Mouse (Mus musculus) hindbrain, embryonic 14.5 days (tissue): ENCODE measurements around the gene Cd68. TPM values are rescaled to one million over a fixed set of nuclear protein-coding genes. Genes with fewer than 3 reads are reported as not detected.
A peak's percentile ranks its signal among the peaks of the same experiment; 100 is the strongest.
"Not testable (repeated sequence)": the region's sequence is repeated elsewhere in the genome, so short reads cannot be mapped to it uniquely, and the experiment has no call there.

ENCODE experiments used
- ATAC-seq: fragments of 200-750 bp; cut with Nextera tagmentation; 2 replicates; pipeline ENCODE4 v1.8.0; 2017; ENCODE audit warnings: moderate number of reproducible peaks, mild to moderate bottlenecking, moderate TSS enrichment, moderate library complexity; ENCODE audit not compliant: low FRiP score
- DNase-seq: peaks from one replicate; pipeline ENCODE4 v3.0.0-alpha.2; 2015; ENCODE audit warnings: low spot score
- H3K27ac ChIP-seq: fragments of 300-500 bp; sonication (generic); 2 replicates; pipeline ENCODE4 v1.5.1; 2014; ENCODE audit warnings: mild to moderate bottlenecking, moderate library complexity
- H3K27me3 ChIP-seq: fragments of 300-500 bp; sonication (generic); 2 replicates; pipeline ENCODE4 v1.6.1; 2014; ENCODE audit warnings: mild to moderate bottlenecking, low read length, mixed read lengths; ENCODE audit not compliant: control insufficient read depth, insufficient read depth
- H3K36me3 ChIP-seq: fragments of 300-500 bp; sonication (generic); replicated peaks from 2 replicates; pipeline ENCODE4 v1.6.1; 2014; ENCODE audit not compliant: control insufficient read depth, insufficient read depth
- H3K4me1 ChIP-seq: fragments of 300-500 bp; sonication (generic); replicated peaks from 2 replicates; pipeline ENCODE4 v1.6.1; 2014; ENCODE audit warnings: antibody characterized with exemption, low read length, mixed read lengths; ENCODE audit not compliant: control insufficient read depth, insufficient read depth
- H3K4me2 ChIP-seq: fragments of 300-500 bp; sonication (generic); replicated peaks from 2 replicates; pipeline ENCODE4 v1.6.1; 2014; ENCODE audit warnings: mild to moderate bottlenecking, moderate library complexity
- H3K4me3 ChIP-seq: fragments of 300-500 bp; sonication (generic); replicated peaks from 2 replicates; pipeline ENCODE4 v1.5.1; 2014; ENCODE audit warnings: mild to moderate bottlenecking, low read length
- H3K9ac ChIP-seq: fragments of 300-500 bp; sonication (generic); 2 replicates; pipeline ENCODE4 v1.6.1; 2014
- H3K9me3 ChIP-seq: fragments of 300-500 bp; sonication (generic); 2 replicates; pipeline ENCODE4 v1.6.1; 2016; ENCODE audit warnings: low read length; ENCODE audit not compliant: control insufficient read depth
- WGBS: fragments of 180-500 bp; shearing (Covaris S2); extraction: QIAGEN DNeasy Blood & Tissue Kit; methylation state at CpG from one replicate; pipeline ENCODE4 v1.1.7; 2014; 5-methylcytosine and 5-hydroxymethylcytosine counted together
- microRNA counts: library from miRNA; unstranded; fragments of <30 nt; microRNA quantifications from one replicate; lab custom pipeline; 2016
- microRNA-seq: library from miRNA; unstranded; fragments of <30 nt; microRNA quantifications from one replicate; pipeline ENCODE4, GENCODE M21; 2016
- polyA plus RNA-seq: library from polyadenylated mRNA; unstranded; fragments of >200 nt; fragmentation: Nextera tagmentation; extraction: Ambion mirVana; gene quantifications from 2 replicates; pipeline ENCODE4 v1.2.1, GENCODE M21; 2014

Cd68 gene
- polyA plus RNA-seq, 1 experiment from 2014 or later, result 10.3 TPM

DNA sequence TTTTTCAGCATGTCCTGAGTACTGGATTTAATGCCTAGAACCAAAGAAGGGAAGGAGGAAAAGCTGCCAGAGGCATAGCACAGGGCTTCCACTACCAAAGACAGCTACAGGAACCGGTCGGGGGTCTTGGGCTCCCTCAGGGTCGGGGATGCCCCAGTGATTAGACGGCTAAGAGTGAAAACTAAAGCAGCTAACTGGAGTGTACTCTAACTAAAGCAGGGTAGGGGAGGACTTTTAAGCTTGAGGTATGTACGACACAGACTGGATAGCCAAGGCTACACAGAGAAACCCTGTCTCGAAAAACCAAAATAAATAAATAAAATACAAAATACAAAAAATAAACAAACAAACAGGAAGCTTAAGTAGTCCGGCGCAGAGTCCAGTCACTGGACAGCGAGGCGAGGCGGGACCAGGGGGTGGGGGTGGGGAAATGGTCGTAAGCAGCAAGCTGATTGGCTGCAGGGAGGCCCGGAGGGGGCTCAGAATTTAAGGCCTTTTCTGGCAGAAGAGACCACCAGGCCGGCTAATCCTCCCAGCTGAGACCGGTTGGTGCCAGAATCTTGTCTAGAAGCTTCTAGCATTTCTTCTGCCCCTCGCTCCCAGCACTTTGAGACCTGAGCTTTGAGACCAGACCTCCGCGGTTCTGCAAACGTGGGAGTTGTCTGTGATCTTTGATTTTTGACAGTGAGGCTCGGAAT is 44.2 kb downstream of the Cd68 start, which contains the start of gene Sat2:
Gene Sat2 (plus strand): TSS at position 454 of the 698 bp plus-strand sequence.
- DNase-seq, result peak; percentile 83
- no peaks in the 10 kb centered on the region for H3K36me3 ChIP-seq
- peak within 1 kb of the TSS; percentile 74 for H3K9ac ChIP-seq
- no peaks in the 10 kb centered on the region for H3K27me3 ChIP-seq
- H3K9me3 ChIP-seq, result no peaks in the 10 kb centered on the region
- under 1% methylated on average over 20 of the region's 20 CpGs for whole genome bisulfite sequencing
- peak within 1 kb of the TSS; percentile 52 for H3K4me3 ChIP-seq
- H3K4me1 ChIP-seq, result peaks cover 17% of the 10 kb centered on the region; the same call in 1 of the 2 replicates
- peak; percentile 84; the same call in 1 of the 2 replicates for ATAC-seq
- H3K4me2 ChIP-seq, result peak within 1 kb of the TSS; percentile 77
- H3K27ac ChIP-seq, result peak within 1 kb of the TSS; percentile 75

DNA sequence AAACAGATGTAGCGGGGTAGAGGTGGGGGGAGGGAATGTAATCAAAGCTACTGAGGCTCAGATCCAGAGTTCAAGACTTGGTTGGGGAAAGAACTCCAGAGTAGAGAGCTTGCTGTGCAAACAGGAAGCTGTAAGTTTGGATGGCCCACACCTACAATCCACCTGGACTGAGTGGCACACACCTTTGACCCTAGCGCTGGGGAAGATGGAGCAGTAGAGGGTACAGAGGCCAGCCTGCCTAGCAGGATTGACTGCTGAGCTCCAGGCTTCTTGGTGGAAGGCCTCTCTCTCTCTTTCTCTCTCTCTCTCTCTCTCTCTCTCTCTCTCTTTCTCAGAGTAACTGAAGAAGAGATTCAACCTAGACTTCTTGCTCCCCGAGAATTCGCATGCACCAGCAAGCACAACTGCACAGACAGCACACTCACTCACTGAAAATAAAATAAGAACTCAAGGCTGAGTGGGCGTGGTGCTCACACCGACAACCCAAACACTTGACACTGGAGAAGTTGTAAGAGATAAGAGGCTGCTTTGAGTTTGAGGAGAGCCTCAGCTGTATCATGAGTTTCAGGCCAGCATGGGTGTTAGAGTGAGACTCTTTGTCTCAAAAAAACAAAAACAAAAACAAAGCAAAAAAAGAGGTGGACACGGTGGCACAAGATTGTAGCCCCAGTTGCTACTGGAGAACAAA is 45.4 kb downstream of the Cd68 start:
- no peak overlapping the region for H3K27ac ChIP-seq
- H3K27me3 ChIP-seq, result no peaks in the 10 kb centered on the region
- ATAC-seq, result no peak
- WGBS, result 90% methylated on average over 7 of the region's 7 CpGs
- no peak overlapping the region for H3K9ac ChIP-seq
- H3K9me3 ChIP-seq, result no peaks in the 10 kb centered on the region
- H3K36me3 ChIP-seq, result no peaks in the 10 kb centered on the region
- no peak overlapping the region for H3K4me2 ChIP-seq
- H3K4me1 ChIP-seq, result peaks cover 17% of the 10 kb centered on the region; the same call in 1 of the 2 replicates
- DNase-seq, result no peak
- H3K4me3 ChIP-seq, result no peak overlapping the region

DNA sequence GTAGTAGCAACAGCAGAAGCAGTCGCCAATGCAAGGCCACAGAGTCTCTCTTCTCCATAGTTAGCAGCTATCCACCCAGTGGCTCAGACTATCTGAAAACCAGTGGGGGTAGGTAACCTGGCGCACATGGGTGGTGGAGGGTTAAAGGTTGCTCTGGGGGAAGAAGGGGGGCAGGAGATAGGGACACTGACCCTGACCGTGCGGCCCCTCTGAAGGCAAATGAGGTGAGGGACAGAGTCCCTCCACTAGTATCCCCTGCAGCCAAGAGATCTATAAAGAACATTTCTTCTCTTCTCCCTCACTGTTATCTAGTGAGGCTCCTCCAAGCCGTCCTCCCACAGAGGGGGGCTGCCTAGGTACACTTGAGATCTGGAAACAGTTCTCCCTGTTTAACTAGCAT is 48.1 kb downstream of the Cd68 start, which contains the start of gene Shbg:
Gene Shbg (minus strand): TSS at position 101 of the 400 bp plus-strand sequence.
- Histone ChIP-seq H3K4me3 (no peak within 1 kb of the TSS), H3K4me2 (no peak within 1 kb of the TSS), H3K4me1 (peaks cover 12% of the 10 kb centered on the region; the same call in 1 of the 2 replicates), H3K27ac (no peak within 1 kb of the TSS), H3K27me3 (no peaks in the 10 kb centered on the region), H3K9me3 (no peaks in the 10 kb centered on the region), H3K36me3 (no peaks in the 10 kb centered on the region), H3K9ac (no peak within 1 kb of the TSS)
- 73% methylated on average over 5 of the region's 5 CpGs for WGBS
- no peak for ATAC-seq
- DNase-seq, result no peak

DNA sequence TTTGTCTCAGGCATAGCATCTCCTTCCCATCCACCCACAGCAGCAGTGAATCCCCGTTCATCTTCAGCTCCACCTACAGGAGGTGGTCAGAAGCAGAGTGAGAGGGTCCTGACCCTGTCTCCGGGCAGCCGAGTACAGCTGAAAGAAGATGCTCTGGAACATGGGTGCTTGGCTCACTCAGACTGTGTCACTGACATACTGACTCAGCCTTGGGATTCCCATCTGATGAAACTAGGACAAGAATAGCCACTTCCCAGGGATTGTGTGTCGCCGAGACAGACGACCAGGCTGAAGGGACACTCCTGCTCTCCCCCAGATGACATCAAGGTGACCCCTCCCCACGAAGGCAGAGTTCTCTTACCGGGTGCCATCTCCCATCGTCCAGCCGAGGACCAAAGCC is 49.2 kb downstream of the Cd68 start:
- no peaks in the 10 kb centered on the region for H3K27me3 ChIP-seq
- H3K4me2 ChIP-seq, result no peak overlapping the region
- no peaks in the 10 kb centered on the region for H3K9me3 ChIP-seq
- H3K36me3 ChIP-seq, result no peaks in the 10 kb centered on the region
- 0 out of 2 replicates have a peak, but pooled peaks cover 5% of the 10 kb centered on the region for H3K4me1 ChIP-seq
- H3K4me3 ChIP-seq, result no peak overlapping the region
- no peak overlapping the region for H3K27ac ChIP-seq
- 45% methylated on average over 10 of the region's 10 CpGs for WGBS
- DNase-seq (no peak), ATAC-seq (no peak)
- H3K9ac ChIP-seq, result no peak overlapping the region

DNA sequence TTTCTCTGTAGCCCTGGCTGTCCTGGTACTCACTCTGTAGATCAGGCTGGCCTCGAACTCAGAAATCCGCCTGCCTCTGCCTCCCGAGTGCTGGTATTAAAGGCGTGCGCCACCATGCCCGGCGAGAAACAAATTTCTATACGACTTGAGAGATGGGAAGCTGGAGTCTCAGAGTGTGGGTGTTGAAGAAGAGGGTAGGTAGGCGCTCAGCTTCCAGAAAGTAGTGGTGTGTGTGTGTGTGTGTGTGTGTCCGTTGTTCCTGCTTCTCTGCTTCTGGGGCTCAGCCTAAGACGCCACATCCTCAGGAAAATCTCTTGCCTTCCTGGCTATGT is 51.7 kb downstream of the Cd68 start:
- not testable (repeated sequence) for H3K9ac ChIP-seq, H3K27me3 ChIP-seq, H3K36me3 ChIP-seq, H3K4me1 ChIP-seq, H3K4me2 ChIP-seq, H3K4me3 ChIP-seq, H3K27ac ChIP-seq, H3K9me3 ChIP-seq, DNase-seq, ATAC-seq
- WGBS, result 58% methylated on average over 11 of the region's 11 CpGs

MicroRNAs encoded within 50 kb of the gene (microRNA counts, 519-probe panel; counts per million panel counts)
- microRNA mmu-miR-1934 (lab: Ali Mortazavi, UCI) (not detected), microRNA mmu-miR-467f (lab: Ali Mortazavi, UCI) (1,652 counts per million, percentile 3 among the panel's probes with 10 or more counts)

Small RNAs within 50 kb of the gene (microRNA-seq; reads per million reads assigned to microRNA genes)
- gene Mir1934 (1.8 reads per million, percentile 5 among the genes with 10 or more reads in this experiment), gene Mir467f (not detected)

Other genes starting within 250 kb of the Cd68 start
- 4.8 and 4.9 TPM in 2 replicates for gene Dnah2, start 117.0 kb downstream of the Cd68 start, polyA plus RNA-seq
- 39.9 and 40.8 TPM in 2 replicates for gene Efnb3, start 105.9 kb downstream of the Cd68 start, polyA plus RNA-seq
- gene Wrap53, start 85.9 kb downstream of the Cd68 start, polyA plus RNA-seq, result 15.6 and 16.8 TPM in 2 replicates
- 55.7 TPM in 2 replicates for gene Trp53, start 85.8 kb downstream of the Cd68 start, polyA plus RNA-seq
- gene Atp1b2, start 60.2 kb downstream of the Cd68 start, polyA plus RNA-seq, result 72.1 and 94.2 TPM in 2 replicates
- gene Shbg, start 48.2 kb downstream of the Cd68 start, polyA plus RNA-seq, result not detected in 2 replicates
- gene Sat2, start 44.1 kb downstream of the Cd68 start, polyA plus RNA-seq, result 16.9 and 24.5 TPM in 2 replicates
- gene Fxr2, start 33.2 kb downstream of the Cd68 start, polyA plus RNA-seq, result 27.9 and 35.1 TPM in 2 replicates
- gene Sox15, start 10.8 kb downstream of the Cd68 start, polyA plus RNA-seq, result not detected in 2 replicates
- gene Mpdu1, start 3.5 kb downstream of the Cd68 start, polyA plus RNA-seq, result 47.4 and 63.7 TPM in 2 replicates
- 559 and 579 TPM in 2 replicates for gene Eif4a1, start 6.3 kb upstream of the Cd68 start, polyA plus RNA-seq
- gene Senp3, start 15.9 kb upstream of the Cd68 start, polyA plus RNA-seq, result 96.2 and 99.2 TPM in 2 replicates
- 0.20 and 0.55 TPM in 2 replicates for gene Tnfsf13, start 19.6 kb upstream of the Cd68 start, polyA plus RNA-seq
- 4.2 and 5.0 TPM in 2 replicates for gene Tnfsf12, start 29.7 kb upstream of the Cd68 start, polyA plus RNA-seq
- 1.1 and 2.6 TPM in 2 replicates for gene Tnfsfm13, start 29.9 kb upstream of the Cd68 start, polyA plus RNA-seq
- gene Polr2a, start 92.5 kb upstream of the Cd68 start, polyA plus RNA-seq, result 24.3 and 26.9 TPM in 2 replicates
- gene Slc35g3, start 95.8 kb upstream of the Cd68 start, polyA plus RNA-seq, result 0.27 and 0.39 TPM in 2 replicates
- 4.6 TPM in 2 replicates for gene Zbtb4, start 99.8 kb upstream of the Cd68 start, polyA plus RNA-seq
- 1.4 and 1.6 TPM in 2 replicates for gene Chrnb1, start 129.8 kb upstream of the Cd68 start, polyA plus RNA-seq
- gene Fgf11, start 135.7 kb upstream of the Cd68 start, polyA plus RNA-seq, result 4.3 TPM in 2 replicates
- 0.90 and 1.9 TPM in 2 replicates for gene Tmem102, start 139.5 kb upstream of the Cd68 start, polyA plus RNA-seq
- not detected in 2 replicates for gene Gm39566, start 149.1 kb upstream of the Cd68 start, polyA plus RNA-seq
- gene Spem2, start 152.3 kb upstream of the Cd68 start, polyA plus RNA-seq, result not detected in 2 replicates
- gene Spem1, start 156.0 kb upstream of the Cd68 start, polyA plus RNA-seq, result 0.40 and 0.44 TPM in 2 replicates
- gene Nlgn2, start 171.6 kb upstream of the Cd68 start, polyA plus RNA-seq, result 22.3 and 24.7 TPM in 2 replicates
- 321 and 409 TPM in 2 replicates for gene Tmem256, start 172.4 kb upstream of the Cd68 start, polyA plus RNA-seq
- gene Plscr3, start 180.2 kb upstream of the Cd68 start, polyA plus RNA-seq, result 39.3 and 39.8 TPM in 2 replicates
- not detected in 2 replicates for gene Tnk1, start 192.6 kb upstream of the Cd68 start, polyA plus RNA-seq
- gene Tmem95, start 211.9 kb upstream of the Cd68 start, polyA plus RNA-seq, result not detected in 2 replicates
- gene Kctd11, start 215.3 kb upstream of the Cd68 start, polyA plus RNA-seq, result 2.2 and 2.3 TPM in 2 replicates
- gene Acap1, start 229.4 kb upstream of the Cd68 start, polyA plus RNA-seq, result 0.20 and 0.33 TPM in 2 replicates
- 5.4 and 7.6 TPM in 2 replicates for gene 2810408A11Rik, start 234.8 kb upstream of the Cd68 start, polyA plus RNA-seq
- gene Neurl4, start 234.9 kb upstream of the Cd68 start, polyA plus RNA-seq, result 25.6 and 28.1 TPM in 2 replicates
- gene Gps2, start 247.7 kb upstream of the Cd68 start, polyA plus RNA-seq, result 50.4 and 56.5 TPM in 2 replicates